Mouse (Mus musculus) myocyte (in vitro differentiated cells): ENCODE data around the gene 2610318N02Rik. TPM values are rescaled to one million over a fixed set of nuclear protein-coding genes. Genes with fewer than 3 reads are reported as not detected.

Source experiments
- H3K27me3 ChIP-seq: one replicate; pipeline ENCODE4 v1.6.1; 2011; ENCODE audit not compliant: control insufficient read depth, insufficient read depth, insufficient read length
- H3K36me3 ChIP-seq: one replicate; pipeline ENCODE4 v1.6.1; 2011; ENCODE audit not compliant: control insufficient read depth, insufficient read depth
- H3K4me2 ChIP-seq: one replicate; pipeline ENCODE4 v1.6.1; 2011; ENCODE audit warnings: low read depth, control low read depth
- H3K4me3 ChIP-seq: one replicate; pipeline ENCODE4 v1.5.1; 2011; ENCODE audit warnings: mild to moderate bottlenecking, control low read depth, moderate library complexity
- H3K79me2 ChIP-seq: one replicate; pipeline ENCODE4 v1.6.1; 2011; ENCODE audit not compliant: control insufficient read depth, insufficient read depth
- H3ac ChIP-seq: one replicate; pipeline ENCODE4 v1.6.1; 2011; ENCODE audit not compliant: control insufficient read depth, insufficient read length
- CEBPB ChIP-seq: IDR thresholded peaks from 2 replicates; pipeline ENCODE4 v1.6.1; 2011; ENCODE audit warnings: mild to moderate bottlenecking, moderate library complexity; ENCODE audit not compliant: poor library complexity, insufficient read depth, severe bottlenecking
- E2F4 ChIP-seq: IDR thresholded peaks from one replicate; pipeline ENCODE4 v1.6.1; 2011; ENCODE audit warnings: mild to moderate bottlenecking, control low read depth, moderate library complexity; ENCODE audit not compliant: insufficient read depth
- MAX ChIP-seq: IDR thresholded peaks from one replicate; pipeline ENCODE4 v1.6.1; 2011; ENCODE audit warnings: low read depth, mild to moderate bottlenecking, control low read depth
- MYOD1 ChIP-seq, 3 experiments: IDR thresholded peaks; one replicate each; pipeline ENCODE4 v1.6.1; 2011; ENCODE audit warnings: control low read depth in 2 of 3, low read depth in 2 of 3, mild to moderate bottlenecking in 2 of 3, moderate library complexity in 1 of 3; ENCODE audit not compliant: insufficient read length in 2 of 3, control insufficient read depth in 1 of 3
- MYOG ChIP-seq, 3 experiments: IDR thresholded peaks; one replicate each; pipeline ENCODE4 v1.6.1; 2011; ENCODE audit warnings: control low read depth in 2 of 3, low read depth in 2 of 3, mild to moderate bottlenecking in 2 of 3; ENCODE audit not compliant: insufficient read length in 2 of 3, control insufficient read depth in 1 of 3, insufficient read depth in 1 of 3
- POLR2A ChIP-seq: IDR thresholded peaks from one replicate; pipeline ENCODE4 v1.6.1; 2011; ENCODE audit warnings: low read depth, mild to moderate bottlenecking, control low read depth, moderate library complexity; ENCODE audit not compliant: insufficient read length
- POLR2AphosphoS2 ChIP-seq: IDR thresholded peaks from one replicate; pipeline ENCODE4 v1.6.1; 2011; ENCODE audit warnings: low read depth, control low read depth; ENCODE audit not compliant: insufficient read length
- REST ChIP-seq: IDR thresholded peaks from one replicate; pipeline ENCODE4 v1.6.1; 2011; ENCODE audit warnings: mild to moderate bottlenecking, control low read depth, moderate library complexity; ENCODE audit not compliant: insufficient read depth, insufficient read length
- SRF ChIP-seq: IDR thresholded peaks from one replicate; pipeline ENCODE4 v1.6.1; 2011; ENCODE audit warnings: low read depth; ENCODE audit not compliant: control insufficient read depth, insufficient read length
- TCF12 ChIP-seq: IDR thresholded peaks from one replicate; pipeline ENCODE4 v1.6.1; 2011; ENCODE audit warnings: mild to moderate bottlenecking, control low read depth; ENCODE audit not compliant: poor library complexity, insufficient read depth, severe bottlenecking
- TCF3 ChIP-seq: IDR thresholded peaks from one replicate; pipeline ENCODE4 v1.6.1; 2011; ENCODE audit warnings: low read depth, control low read depth; ENCODE audit not compliant: insufficient read length
- USF1 ChIP-seq: IDR thresholded peaks from one replicate; pipeline ENCODE4 v1.6.1; 2011; ENCODE audit warnings: low read depth, mild to moderate bottlenecking, control low read depth, moderate library complexity
- polyA plus RNA-seq: library from polyadenylated mRNA; unstranded; fragments of >200 nt; fragmentation: generic; extraction: Trizol; gene quantifications from one replicate; pipeline ENCODE4 v1.2.1, GENCODE M21; 2012; ENCODE audit warnings: missing spikeins

2610318N02Rik gene
- polyA plus RNA-seq, 1 experiment = 13.5 TPM

- Histone ChIP-seq H3K4me2 (no peak overlapping the region), H3K27me3 (no peaks in the 10 kb centered on the region), H3K4me3 (no peak overlapping the region), H3ac (no peak overlapping the region), H3K79me2 (no peaks in the 10 kb centered on the region), H3K36me3 (no peaks in the 10 kb centered on the region)
- TF ChIP-seq SRF = no peak
- TF ChIP-seq MYOD1 (IDR thresholded peaks at IDR 0.05; ENCODE audit: control insufficient read depth in 1 of 3, insufficient read length in 2 of 3, low read depth in 2 of 3) = no peak
Measured at GRCm38 (mm10) chr16:17117309-17117799, 7.6 kb downstream of the 2610318N02Rik start.

- Histone ChIP-seq H3K79me2 (peaks cover 17% of the 10 kb centered on the region), H3K4me3 (peak within 1 kb of the TSS; percentile 65), H3ac (peak within 1 kb of the TSS; percentile 5), H3K27me3 (no peaks in the 10 kb centered on the region), H3K4me2 (peak within 1 kb of the TSS; percentile 97), H3K36me3 (peaks cover 12% of the 10 kb centered on the region)
- TF ChIP-seq POLR2A (peak; percentile 83), MYOG (IDR thresholded peaks at IDR 0.05; ENCODE audit: control insufficient read depth in 1 of 3, insufficient read depth in 1 of 3, insufficient read length in 2 of 3, low read depth in 2 of 3) (no peak), POLR2AphosphoS2 (peak; percentile 91)
Measured at GRCm38 (mm10) chr16:17110771-17111743, 13.9 kb downstream of the 2610318N02Rik start, which contains the start of gene Ppil2. Gene Ppil2 (minus strand): TSS chr16:17111257.

GRCm38 (mm10) chr16:17104600-17104999, 20.4 kb downstream of the 2610318N02Rik start:
- Histone ChIP-seq H3K27me3 (no peaks in the 10 kb centered on the region), H3ac (no peak overlapping the region), H3K4me3 (no peak overlapping the region), H3K4me2 (no peak overlapping the region), H3K79me2 (peaks cover 9% of the 10 kb centered on the region), H3K36me3 (peaks cover 22% of the 10 kb centered on the region)
- TF ChIP-seq CEBPB (no peak), SRF (no peak), POLR2A (no peak), MYOD1 (IDR thresholded peaks at IDR 0.05; ENCODE audit: control insufficient read depth in 1 of 3, insufficient read length in 2 of 3, low read depth in 2 of 3) (no peak), REST (no peak), USF1 (no peak), TCF3 (no peak), E2F4 (no peak), MAX (no peak), TCF12 (no peak), MYOG (IDR thresholded peaks at IDR 0.05; ENCODE audit: control insufficient read depth in 1 of 3, insufficient read depth in 1 of 3, insufficient read length in 2 of 3, low read depth in 2 of 3) (no peak), POLR2AphosphoS2 (no peak)

GRCm38 (mm10) chr16:17102630-17103220, 22.2 kb downstream of the 2610318N02Rik start:
- H3K4me2 ChIP-seq = no peak overlapping the region
- peaks cover 29% of the 10 kb centered on the region for H3K36me3 ChIP-seq
- no peaks in the 10 kb centered on the region for H3K27me3 ChIP-seq
- H3K4me3 ChIP-seq = no peak overlapping the region
- H3ac ChIP-seq = no peak overlapping the region
- TF ChIP-seq MYOG (IDR thresholded peaks at IDR 0.05; ENCODE audit: control insufficient read depth in 1 of 3, insufficient read depth in 1 of 3, insufficient read length in 2 of 3, low read depth in 2 of 3) = no peak
- no peak for TF ChIP-seq E2F4
- TF ChIP-seq CEBPB = no peak
- no peak for TF ChIP-seq POLR2A
- TF ChIP-seq SRF = no peak
- no peak for TF ChIP-seq USF1
- no peak for TF ChIP-seq TCF12
- TF ChIP-seq TCF3 = no peak
- TF ChIP-seq REST = no peak
- no peak for TF ChIP-seq MAX
- TF ChIP-seq POLR2AphosphoS2 = no peak
- H3K79me2 ChIP-seq = no peaks in the 10 kb centered on the region

- Histone ChIP-seq H3K4me3 (no peak overlapping the region), H3ac (no peak overlapping the region)
- TF ChIP-seq POLR2AphosphoS2 (no peak), CEBPB (no peak), MAX (no peak), REST (no peak), POLR2A (no peak), MYOG (IDR thresholded peaks at IDR 0.05; ENCODE audit: control insufficient read depth in 1 of 3, insufficient read depth in 1 of 3, insufficient read length in 2 of 3, low read depth in 2 of 3) (no peak), MYOD1 (IDR thresholded peaks at IDR 0.05; ENCODE audit: control insufficient read depth in 1 of 3, insufficient read length in 2 of 3, low read depth in 2 of 3) (no peak), SRF (no peak), TCF3 (no peak), USF1 (no peak), E2F4 (no peak)
Measured at GRCm38 (mm10) chr16:17096938-17097337, 28.0 kb downstream of the 2610318N02Rik start.

More at GRCm38 (mm10) chr16:17096938-17097337, 28.0 kb downstream of the 2610318N02Rik start:
- Histone ChIP-seq H3K79me2 (no peaks in the 10 kb centered on the region), H3K27me3 (no peaks in the 10 kb centered on the region), H3K4me2 (no peak overlapping the region), H3K36me3 (peaks cover 43% of the 10 kb centered on the region)
